Mouse (Mus musculus) CH12.LX (cell line): Measurements from ENCODE around the gene Gm10197. TPM values are rescaled to one million over a fixed set of nuclear protein-coding genes. Genes with fewer than 3 reads are reported as not detected.

Source experiments
- DNase-seq: peaks from one replicate; pipeline ENCODE4 v3.0.0-alpha.2; 2013; ENCODE audit errors: extremely low read depth
- H3K27ac ChIP-seq: 2 replicates; pipeline ENCODE4 v1.5.1; 2012; ENCODE audit warnings: low read depth, mild to moderate bottlenecking, control low read depth, moderate library complexity; ENCODE audit not compliant: insufficient read depth
- H3K27me3 ChIP-seq: replicated peaks from 2 replicates; pipeline ENCODE3; 2012; ENCODE audit warnings: inconsistent platforms
- H3K36me3 ChIP-seq, 2 experiments: replicated peaks in 1 of 2; 2 replicates each; pipeline versions ENCODE3 to v1.6.1; 2012; ENCODE audit warnings: inconsistent platforms in 1 of 2, low read length in 1 of 2, mild to moderate bottlenecking in 1 of 2, mixed read lengths in 1 of 2, moderate library complexity in 1 of 2; ENCODE audit not compliant: control insufficient read depth in 1 of 2, insufficient read depth in 1 of 2
- H3K4me1 ChIP-seq, 2 experiments: 2 replicates each; pipeline ENCODE4 v1.6.1; 2012; ENCODE audit warnings: inconsistent platforms in 1 of 2, moderate library complexity in 1 of 2; ENCODE audit not compliant: insufficient read depth in 2 of 2, control insufficient read depth in 1 of 2
- H3K4me2 ChIP-seq: 2 replicates; pipeline ENCODE4 v1.6.1; 2012; ENCODE audit warnings: low read depth, mild to moderate bottlenecking, control low read depth; ENCODE audit not compliant: poor library complexity, insufficient read depth, severe bottlenecking
- H3K4me3 ChIP-seq, 3 experiments: fragments of 150-350 bp in 1 of 3; sonication (generic) in 1 of 3; replicated peaks in 1 of 3; 2 replicates each; pipeline versions ENCODE3 to v1.5.1; 2011 to 2012; ENCODE audit warnings: low read depth in 2 of 3, low read length in 2 of 3, mild to moderate bottlenecking in 2 of 3, moderate library complexity in 2 of 3, control low read depth in 1 of 3, improper control_type of control experiment in 1 of 3, inconsistent platforms in 1 of 3, mixed read lengths in 1 of 3; ENCODE audit not compliant: poor library complexity in 1 of 3
- H3K79me2 ChIP-seq: replicated peaks from 2 replicates; pipeline ENCODE4 v1.6.1; 2012; ENCODE audit warnings: mild to moderate bottlenecking, moderate library complexity; ENCODE audit not compliant: control insufficient read depth, poor library complexity, insufficient read depth, severe bottlenecking; ENCODE audit errors: extremely low read depth
- H3K9ac ChIP-seq: 2 replicates; pipeline ENCODE4 v1.6.1; 2012; ENCODE audit warnings: low read depth, mild to moderate bottlenecking, control low read depth, moderate library complexity; ENCODE audit not compliant: insufficient read depth
- H3K9me3 ChIP-seq: replicated peaks from 2 replicates; pipeline ENCODE3; 2012; ENCODE audit warnings: low read length, inconsistent platforms, mixed read lengths
- BHLHE40 ChIP-seq: IDR thresholded peaks from 2 replicates; pipeline ENCODE4 v1.6.1; 2011; ENCODE audit warnings: mild to moderate bottlenecking, low read depth, low read length, improper control_type of control experiment
- CHD2 ChIP-seq: IDR thresholded peaks from 2 replicates; pipeline ENCODE4 v1.6.1; 2011; ENCODE audit warnings: low read length, improper control_type of control experiment
- CTCF ChIP-seq, 2 experiments: IDR thresholded peaks in 1 of 2; conservative IDR thresholded peaks in 1 of 2; 2 replicates each; pipeline ENCODE4 v1.5.1; 2011 to 2012; ENCODE audit warnings: low read depth in 2 of 2, low read length in 2 of 2, improper control_type of control experiment in 1 of 2, inconsistent platforms in 1 of 2, mild to moderate bottlenecking in 1 of 2, moderate library complexity in 1 of 2
- EP300 ChIP-seq: IDR thresholded peaks from 2 replicates; pipeline ENCODE4 v1.6.1; 2011; ENCODE audit warnings: low read length, improper control_type of control experiment
- ETS1 ChIP-seq: conservative IDR thresholded peaks from 2 replicates; pipeline ENCODE4 v1.6.1; 2012; ENCODE audit warnings: low read depth, mild to moderate bottlenecking, inconsistent platforms, low read length, improper control_type of control experiment, moderate library complexity
- HCFC1 ChIP-seq: IDR thresholded peaks from 2 replicates; pipeline ENCODE4 v1.6.1; 2012; ENCODE audit warnings: low read depth, mild to moderate bottlenecking, inconsistent platforms, low read length, improper control_type of control experiment
- IRF4 ChIP-seq: IDR thresholded peaks from 2 replicates; pipeline ENCODE4 v1.6.1; 2014; ENCODE audit warnings: low read depth, mild to moderate bottlenecking, inconsistent platforms, low read length, improper control_type of control experiment
- JUN ChIP-seq: IDR thresholded peaks from 2 replicates; pipeline ENCODE4 v1.6.1; 2011; ENCODE audit warnings: low read depth, mild to moderate bottlenecking, low read length, improper control_type of control experiment, moderate library complexity; ENCODE audit not compliant: insufficient read depth
- JUND ChIP-seq: conservative IDR thresholded peaks from 2 replicates; pipeline ENCODE4 v1.6.1; 2011; ENCODE audit warnings: low read depth, low read length, improper control_type of control experiment
- MAFK ChIP-seq: IDR thresholded peaks from 2 replicates; pipeline ENCODE4 v1.6.1; 2011; ENCODE audit warnings: low read length, improper control_type of control experiment; ENCODE audit not compliant: insufficient replicate concordance
- MAZ ChIP-seq: IDR thresholded peaks from 2 replicates; pipeline ENCODE4 v1.6.1; 2012; ENCODE audit warnings: low read depth, mild to moderate bottlenecking, inconsistent platforms, low read length, improper control_type of control experiment, moderate library complexity
- MEF2A ChIP-seq: IDR thresholded peaks from 2 replicates; pipeline ENCODE4 v1.6.1; 2014; ENCODE audit warnings: low read depth, mild to moderate bottlenecking, inconsistent platforms, low read length, improper control_type of control experiment, borderline replicate concordance
- POLR2AphosphoS2 ChIP-seq: IDR thresholded peaks from 2 replicates; pipeline ENCODE4 v1.6.1; 2011; ENCODE audit warnings: low read depth, low read length, improper control_type of control experiment
- RCOR1 ChIP-seq: conservative IDR thresholded peaks from 2 replicates; pipeline ENCODE4 v1.6.1; 2012; ENCODE audit warnings: low read depth, mild to moderate bottlenecking, inconsistent platforms, low read length, improper control_type of control experiment
- SIN3A ChIP-seq: IDR thresholded peaks from 2 replicates; pipeline ENCODE4 v1.6.1; 2012; ENCODE audit warnings: low read length, improper control_type of control experiment, inconsistent platforms
- TBP ChIP-seq: conservative IDR thresholded peaks from 2 replicates; pipeline ENCODE4 v1.6.1; 2011; ENCODE audit warnings: low read depth, low read length, improper control_type of control experiment
- TCF12 ChIP-seq: IDR thresholded peaks from 2 replicates; pipeline ENCODE4 v1.6.1; 2014; ENCODE audit warnings: low read depth, mild to moderate bottlenecking, inconsistent platforms, low read length, improper control_type of control experiment
- USF1 ChIP-seq: IDR thresholded peaks from 2 replicates; pipeline ENCODE4 v1.6.1; 2014; ENCODE audit warnings: low read depth, mild to moderate bottlenecking, inconsistent platforms, low read length, improper control_type of control experiment
- ZC3H11A ChIP-seq: IDR thresholded peaks from 2 replicates; pipeline ENCODE4 v1.6.1; 2012; ENCODE audit warnings: low read depth, mild to moderate bottlenecking, inconsistent platforms, low read length, improper control_type of control experiment
- dilution Hi-C: fragments of 300-500 bp; cut with MboI; formaldehyde crosslinking; loops from 2 replicates; pipeline ENCODE4 v1.14.3; 2020; ENCODE audit warnings: low sequenced_read_pairs; ENCODE audit not compliant: extremely low pct_unique_long_range_greater_than_20kb, extremely low pct_ligation_motif_present
- in situ Hi-C: fragments of 300-500 bp; cut with MboI; formaldehyde crosslinking; loops from 3 replicates; pipeline ENCODE4 v1.14.3; 2019; ENCODE audit warnings: low sequenced_read_pairs, low pct_ligation_motif_present, low pct_unique_long_range_greater_than_20kb, mixed read lengths
- polyA plus RNA-seq: library from polyadenylated mRNA; unstranded; fragments of >175 nt; gene quantifications from 2 replicates; pipeline ENCODE4 v1.2.1, GENCODE M21; 2012; ENCODE audit warnings: low read depth; ENCODE audit not compliant: insufficient read length
- total RNA-seq, 2 experiments: library from RNA; depleted of rRNA; stranded (reverse); fragments of 300-350 nt in 1 of 2; fragments of >200 nt in 1 of 2; gene quantifications; 2 replicates each; pipeline ENCODE4 v1.2.3; 2012 to 2014

The Gm10197 gene
- total and polyA plus RNA-seq, 3 experiments = 3.9 to 11.5 TPM; not detected in 1

DNA sequence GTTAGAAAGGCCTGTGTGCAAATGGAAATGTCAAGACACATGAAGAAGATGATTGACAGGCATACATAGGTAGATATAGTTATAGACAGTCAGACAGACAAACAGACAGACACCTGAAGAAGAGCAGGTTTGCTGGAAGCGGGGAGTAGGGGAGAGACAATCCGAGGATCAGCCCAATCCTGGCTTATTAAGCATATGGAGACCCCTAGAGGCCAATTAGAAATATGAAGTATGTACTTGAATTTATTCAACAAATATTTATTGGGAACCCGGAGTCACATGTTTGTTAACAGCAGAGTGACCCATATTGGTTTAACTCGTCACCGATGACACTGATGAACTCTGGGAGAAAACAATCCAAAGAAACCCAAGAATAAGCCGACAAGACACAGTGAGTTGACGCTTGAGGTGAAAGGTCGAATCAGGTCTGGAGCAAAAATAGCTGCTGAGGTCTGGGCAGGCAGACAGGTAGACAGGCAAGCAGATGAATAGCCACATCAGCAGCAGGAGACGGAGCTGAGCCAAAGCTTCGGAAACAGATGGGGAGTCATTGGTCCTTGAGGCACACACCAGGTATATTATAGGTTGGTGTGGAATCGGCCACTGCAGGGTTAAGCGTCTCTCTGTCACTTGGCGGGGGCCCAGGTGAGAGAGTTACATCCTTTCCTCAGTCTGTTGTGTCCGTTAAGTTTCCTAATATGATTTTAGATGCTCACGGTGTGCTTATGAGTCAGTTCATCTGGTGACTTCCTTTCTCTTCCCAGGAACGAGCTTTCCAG, 29.0 kb upstream of the Gm10197 start:
- Histone ChIP-seq H3K4me3 (no peak overlapping the region), H3K79me2 (no peaks in the 10 kb centered on the region), H3K9me3 (no peaks in the 10 kb centered on the region), H3K9ac (no peak overlapping the region), H3K27me3 (no peaks in the 10 kb centered on the region), H3K4me1 (peaks cover 22 to 67% of the 10 kb centered on the region in 2 experiments), H3K4me2 (no peak overlapping the region), H3K27ac (no peak overlapping the region), H3K36me3 (peaks cover 0 to 20% of the 10 kb centered on the region in 2 experiments)
- DNase-seq = no peak
- in situ Hi-C loops (no loop called here), dilution Hi-C loops (no loop called here)
- TF ChIP-seq CTCF (conservative IDR thresholded peaks at IDR 0.05 in 1 of 2, IDR thresholded peaks at IDR 0.05 in 1 of 2; ENCODE audit: low read depth in 2 of 2, low read length in 2 of 2) = peak in 1 of 2 experiments; percentile 30; a peak in 2 of 4 replicates
- TF ChIP-seq JUND = no peak

DNA sequence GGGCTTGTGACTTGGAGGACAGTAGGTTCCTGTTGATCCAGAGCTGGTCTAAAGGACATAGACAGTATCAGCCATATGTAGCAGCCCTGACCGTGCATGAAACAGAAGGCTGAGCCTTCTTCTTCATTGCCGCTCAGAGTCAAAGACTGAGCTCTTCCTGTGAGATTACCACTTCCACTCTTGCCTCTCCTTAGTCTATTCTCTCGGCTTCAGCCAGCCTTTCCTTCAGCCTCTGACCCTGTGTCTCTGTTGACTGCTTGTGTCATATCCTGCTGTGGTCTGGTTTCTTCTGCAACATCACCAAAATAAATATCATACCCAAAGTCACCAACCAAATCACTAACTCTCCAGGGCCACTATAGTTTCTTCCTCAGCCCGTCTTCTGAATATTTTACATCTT, 27.6 kb upstream of the Gm10197 start:
- no peaks in the 10 kb centered on the region for H3K27me3 ChIP-seq
- H3K4me2 ChIP-seq = no peak overlapping the region
- no peak overlapping the region for H3K9ac ChIP-seq
- in situ Hi-C loops = loop anchor here (10.0 to 25.0 kb wide), 2 partner anchors 186 to 363 kb away; partner anchors contain the start of gene Nutf2-ps1
- no peak overlapping the region for H3K27ac ChIP-seq
- no peaks in the 10 kb centered on the region for H3K79me2 ChIP-seq
- TF ChIP-seq TCF12 (no peak), MAFK (no peak), ZC3H11A (no peak), RCOR1 (no peak), MAZ (no peak), JUN (no peak)
- peaks cover 23 to 69% of the 10 kb centered on the region in 2 experiments for H3K4me1 ChIP-seq
- H3K4me3 ChIP-seq = no peak overlapping the region
- H3K36me3 ChIP-seq = peaks cover 0 to 20% of the 10 kb centered on the region in 2 experiments
- no peak for DNase-seq
- no peaks in the 10 kb centered on the region for H3K9me3 ChIP-seq
- dilution Hi-C loops = no loop called here

DNA sequence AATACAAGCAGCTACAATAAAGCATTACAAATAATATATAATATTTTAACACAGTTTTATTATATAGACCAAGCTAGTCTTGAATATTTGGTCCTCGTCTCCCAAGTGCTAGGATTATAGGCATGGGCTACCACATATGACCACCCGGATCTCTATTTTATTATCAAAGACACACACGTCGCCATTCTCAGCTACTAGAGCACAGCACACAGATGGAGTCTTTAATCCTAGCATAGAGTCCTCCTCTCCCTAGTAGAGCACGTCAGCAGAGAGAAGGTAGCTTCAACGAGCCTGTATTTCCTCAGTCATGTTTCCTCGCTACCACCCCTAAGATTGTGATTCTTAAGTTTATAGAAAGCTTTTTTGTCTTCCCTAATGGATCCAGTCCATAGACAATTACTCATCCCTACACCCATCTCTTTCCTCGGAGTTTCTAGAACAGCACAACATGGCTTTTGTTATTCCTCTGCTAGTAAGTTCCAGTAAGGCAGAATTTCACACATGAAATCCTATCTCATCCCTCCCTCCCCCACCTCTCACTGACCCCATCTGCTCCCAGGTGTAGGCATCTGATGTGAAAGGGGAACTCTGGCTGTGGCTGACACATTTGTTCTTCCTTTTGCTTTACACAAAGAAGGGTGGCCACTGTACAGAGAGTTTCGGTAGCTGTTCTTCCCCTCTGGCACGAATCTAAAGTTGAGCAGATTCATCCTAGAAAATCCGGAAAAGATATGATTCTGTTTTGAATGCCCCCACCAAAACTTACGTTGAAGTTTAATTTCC, 26.1 kb upstream of the Gm10197 start:
- H3K36me3 ChIP-seq = peaks cover 0 to 20% of the 10 kb centered on the region in 2 experiments
- H3K9ac ChIP-seq = peak overlapping the region; percentile 58
- no peak for TF ChIP-seq POLR2AphosphoS2
- TF ChIP-seq BHLHE40 = peak; percentile 66
- 0 out of 2 replicates have a peak, but pooled peaks have one; percentile 22 for TF ChIP-seq TBP
- TF ChIP-seq TCF12 = peak; percentile 89
- peak; percentile 76 for TF ChIP-seq EP300
- peak; percentile 44; the same call in 1 of the 2 replicates for TF ChIP-seq MEF2A
- peak; percentile 86 for TF ChIP-seq IRF4
- no peak for TF ChIP-seq SIN3A
- TF ChIP-seq ETS1 = peak; percentile 86
- TF ChIP-seq HCFC1 = no peak
- TF ChIP-seq MAFK = no peak
- TF ChIP-seq USF1 = no peak
- no peak for TF ChIP-seq ZC3H11A
- TF ChIP-seq CHD2 = peak; percentile 82
- no peaks in the 10 kb centered on the region for H3K27me3 ChIP-seq
- peak overlapping the region; percentile 87 for H3K27ac ChIP-seq
- peaks cover 24 to 70% of the 10 kb centered on the region in 2 experiments for H3K4me1 ChIP-seq
- peak overlapping the region in 2 of 3 experiments; percentile 2 to 50 for H3K4me3 ChIP-seq
- dilution Hi-C loops (no loop called here), in situ Hi-C loops (loop anchor here (10.0 to 25.0 kb wide), 2 partner anchors 187 to 365 kb away; partner anchors contain the start of gene Nutf2-ps1)
- no peaks in the 10 kb centered on the region for H3K79me2 ChIP-seq
- no peaks in the 10 kb centered on the region for H3K9me3 ChIP-seq
- DNase-seq = peak; percentile 78
- H3K4me2 ChIP-seq = peak overlapping the region; percentile 29
